Mouse (Mus musculus): ENCODE results near the gene 4921511M17Rik. TPM values are rescaled to one million over a fixed set of nuclear protein-coding genes. Genes with fewer than 3 reads are reported as not detected.

4921511M17Rik gene
- polyA plus RNA-seq (2012; rRNA removed) = not detected in 2 replicates

DNA sequence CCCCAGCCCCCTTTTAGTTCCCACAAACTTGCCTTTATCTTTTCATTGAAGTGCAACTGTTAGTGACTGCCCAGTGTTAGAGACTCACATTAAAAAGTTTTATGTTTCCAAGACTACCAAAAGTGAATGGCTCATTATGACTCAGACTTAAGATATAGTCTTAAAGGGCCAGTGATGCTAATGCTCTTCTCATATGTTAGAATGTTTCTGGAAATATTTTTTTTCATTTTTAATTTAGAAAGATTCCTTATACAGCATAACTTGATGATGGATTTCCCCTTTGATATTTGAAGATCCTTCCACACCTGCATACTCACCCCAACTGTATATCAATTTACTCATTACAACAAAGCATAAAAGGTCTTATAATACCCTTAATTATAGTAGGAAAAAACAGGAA, at the start of gene 4921511M17Rik:
Gene 4921511M17Rik, minus strand, starts transcription at position 101 of the 400 bp plus-strand sequence.

DNA sequence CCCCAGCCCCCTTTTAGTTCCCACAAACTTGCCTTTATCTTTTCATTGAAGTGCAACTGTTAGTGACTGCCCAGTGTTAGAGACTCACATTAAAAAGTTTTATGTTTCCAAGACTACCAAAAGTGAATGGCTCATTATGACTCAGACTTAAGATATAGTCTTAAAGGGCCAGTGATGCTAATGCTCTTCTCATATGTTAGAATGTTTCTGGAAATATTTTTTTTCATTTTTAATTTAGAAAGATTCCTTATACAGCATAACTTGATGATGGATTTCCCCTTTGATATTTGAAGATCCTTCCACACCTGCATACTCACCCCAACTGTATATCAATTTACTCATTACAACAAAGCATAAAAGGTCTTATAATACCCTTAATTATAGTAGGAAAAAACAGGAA, 21.3 kb upstream of the 4921511M17Rik start, which contains the start of gene Gm10057:
Gene Gm10057, minus strand, starts transcription at position 101 of the 400 bp plus-strand sequence.

DNA sequence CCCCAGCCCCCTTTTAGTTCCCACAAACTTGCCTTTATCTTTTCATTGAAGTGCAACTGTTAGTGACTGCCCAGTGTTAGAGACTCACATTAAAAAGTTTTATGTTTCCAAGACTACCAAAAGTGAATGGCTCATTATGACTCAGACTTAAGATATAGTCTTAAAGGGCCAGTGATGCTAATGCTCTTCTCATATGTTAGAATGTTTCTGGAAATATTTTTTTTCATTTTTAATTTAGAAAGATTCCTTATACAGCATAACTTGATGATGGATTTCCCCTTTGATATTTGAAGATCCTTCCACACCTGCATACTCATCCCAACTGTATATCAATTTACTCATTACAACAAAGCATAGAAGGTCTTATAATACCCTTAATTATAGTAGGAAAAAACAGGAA, 21.1 kb downstream of the 4921511M17Rik start, which contains the start of gene Samt1:
Gene Samt1, minus strand, starts transcription at position 101 of the 400 bp plus-strand sequence.

Other genes starting within 250 kb of the 4921511M17Rik start
- 5.8 and 7.6 TPM in 2 replicates for gene Spin2c, start 201.6 kb downstream of the 4921511M17Rik start, polyA plus RNA-seq (2012; rRNA removed)
- not detected in 2 replicates for gene Samt1, start 21.2 kb downstream of the 4921511M17Rik start, polyA plus RNA-seq (2012; rRNA removed)
- not detected in 2 replicates for gene Gm10057, start 21.2 kb upstream of the 4921511M17Rik start, polyA plus RNA-seq (2012; rRNA removed)
- not detected in 2 replicates for gene Gm15140, start 86.9 kb upstream of the 4921511M17Rik start, polyA plus RNA-seq (2012; rRNA removed)